Mouse (Mus musculus): ENCODE measurements around the gene Dpf3.

DNA sequence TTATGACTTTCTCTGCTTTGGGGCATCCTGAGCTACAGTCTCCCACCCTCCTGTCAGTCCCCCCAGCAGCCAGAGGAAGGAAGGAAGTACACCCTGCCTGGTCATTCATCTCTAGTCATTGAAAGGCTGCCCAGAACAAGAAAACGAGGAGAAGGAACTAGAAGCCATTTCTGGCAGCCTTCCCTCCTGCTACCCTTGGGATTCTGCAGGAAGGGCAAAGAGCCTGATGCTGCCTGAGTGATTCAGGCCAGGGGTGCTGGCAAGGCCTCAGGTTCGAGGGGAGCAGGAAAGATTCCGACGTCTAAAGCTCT lies 144.7 kb downstream of the Dpf3 start:
- TF ChIP-seq CTCF (IDR thresholded peaks at IDR 0.05; ENCODE audit: extremely low read depth, insufficient read depth, insufficient read length, insufficient replicate concordance): no peak
- TF ChIP-seq POLR2A (IDR thresholded peaks at IDR 0.05; ENCODE audit: low read depth, low read length): no peak
